Mouse (Mus musculus) liver, adult 2 months (tissue): ENCODE data around the gene Dtd2.

Experiments used
- CTCF ChIP-seq: fragments of 200-500 bp; IDR thresholded peaks from 2 replicates; pipeline ENCODE4 v1.5.1; 2011; ENCODE audit warnings: low read depth, low read length, control low read depth
- POLR2A ChIP-seq: fragments of 200-500 bp; IDR thresholded peaks from 2 replicates; pipeline ENCODE4 v1.6.1; 2011; ENCODE audit warnings: low read length, control low read depth; ENCODE audit not compliant: insufficient read depth; ENCODE audit errors: extremely low read depth

GRCm38 (mm10) chr12:51983625-51984024 lies 22.7 kb downstream of the Dtd2 start:
- no peak for TF ChIP-seq POLR2A
- TF ChIP-seq CTCF: no peak
